Mouse (Mus musculus) cortical plate, adult 2 months (tissue): Measurements from ENCODE around the gene Apoh. TPM values are rescaled to one million over a fixed set of nuclear protein-coding genes. Genes with fewer than 3 reads are reported as not detected.

Experiments used
- H3K27ac ChIP-seq: fragments of 200-500 bp; 2 replicates; pipeline ENCODE4 v1.5.1; 2012; ENCODE audit warnings: low read length, control low read depth, inconsistent platforms; ENCODE audit not compliant: insufficient read depth
- H3K4me1 ChIP-seq: fragments of 200-500 bp; 2 replicates; pipeline ENCODE4 v1.6.1; 2011; ENCODE audit warnings: low read length; ENCODE audit not compliant: control insufficient read depth, insufficient read depth
- H3K4me3 ChIP-seq: fragments of 200-500 bp; 2 replicates; pipeline ENCODE4 v1.5.1; 2011; ENCODE audit warnings: mild to moderate bottlenecking, low read length, control low read depth; ENCODE audit not compliant: insufficient read depth
- CTCF ChIP-seq: fragments of 200-500 bp; IDR thresholded peaks from 2 replicates; pipeline ENCODE4 v1.5.1; 2011; ENCODE audit warnings: mild to moderate bottlenecking, control low read depth, low read length; ENCODE audit not compliant: insufficient read depth; ENCODE audit errors: extremely low read depth
- POLR2A ChIP-seq: fragments of 200-500 bp; IDR thresholded peaks from 2 replicates; pipeline ENCODE4 v1.6.1; 2011; ENCODE audit warnings: mild to moderate bottlenecking, low read length, control low read depth; ENCODE audit not compliant: insufficient read depth; ENCODE audit errors: extremely low read depth
- polyA plus RNA-seq: library from polyadenylated mRNA; depleted of rRNA; stranded (reverse); fragments of >200 nt; gene quantifications from 2 replicates; pipeline ENCODE4 v1.2.3, GENCODE M21; 2012

The Apoh gene
- polyA plus RNA-seq, 1 experiment = 0.73 TPM

GRCm38 (mm10) chr11:108307258-108307657 lies 35.9 kb upstream of the Apoh start:
- no peak overlapping the region for H3K27ac ChIP-seq
- H3K4me3 ChIP-seq = no peak overlapping the region
- TF ChIP-seq CTCF = no peak
- no peak for TF ChIP-seq POLR2A
- H3K4me1 ChIP-seq = peaks cover 3% of the 10 kb centered on the region; the same call in 1 of the 2 replicates

- H3K4me3 ChIP-seq = no peak overlapping the region
- H3K4me1 ChIP-seq = peaks cover 6% of the 10 kb centered on the region
- no peak for TF ChIP-seq CTCF
- no peak for TF ChIP-seq POLR2A
- H3K27ac ChIP-seq = no peak overlapping the region
Observed at GRCm38 (mm10) chr11:108308253-108308652, 34.9 kb upstream of the Apoh start.

GRCm38 (mm10) chr11:108309791-108310190 lies 33.4 kb upstream of the Apoh start:
- TF ChIP-seq CTCF (no peak), POLR2A (no peak)
- H3K4me3 ChIP-seq = no peak overlapping the region
- peaks cover 6% of the 10 kb centered on the region for H3K4me1 ChIP-seq
- no peak overlapping the region for H3K27ac ChIP-seq

GRCm38 (mm10) chr11:108311912-108312311 lies 31.2 kb upstream of the Apoh start:
- peaks cover 3% of the 10 kb centered on the region for H3K4me1 ChIP-seq
- no peak overlapping the region for H3K4me3 ChIP-seq
- no peak overlapping the region for H3K27ac ChIP-seq
- no peak for TF ChIP-seq POLR2A
- no peak for TF ChIP-seq CTCF

DNA sequence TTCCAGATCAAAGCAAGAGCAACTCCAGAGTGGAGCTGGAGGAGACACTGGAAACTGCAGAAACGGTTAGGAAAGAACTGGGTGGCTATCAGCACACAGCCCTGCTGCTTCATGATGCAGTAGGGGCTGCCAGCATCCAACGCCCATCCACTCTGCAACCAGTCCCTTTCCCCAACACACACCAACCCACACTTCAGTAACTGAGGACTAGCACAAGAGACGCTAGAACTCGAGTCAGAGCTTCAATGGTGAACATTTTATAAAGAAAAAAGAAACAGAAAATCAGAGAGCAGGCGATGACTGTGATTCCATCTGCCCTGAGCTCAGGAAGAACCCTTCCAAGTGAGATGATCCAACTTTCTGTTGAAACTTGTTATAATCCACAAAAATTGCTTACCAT lies 30.6 kb upstream of the Apoh start:
- peaks cover 3% of the 10 kb centered on the region for H3K4me1 ChIP-seq
- H3K4me3 ChIP-seq = no peak overlapping the region
- no peak for TF ChIP-seq CTCF
- no peak for TF ChIP-seq POLR2A

GRCm38 (mm10) chr11:108315736-108316135 lies 27.4 kb upstream of the Apoh start:
- no peak for TF ChIP-seq CTCF
- no peak for TF ChIP-seq POLR2A
- no peak overlapping the region for H3K27ac ChIP-seq

More for the DNA sequence above, 30.6 kb upstream of the Apoh start:
- H3K27ac ChIP-seq = no peak overlapping the region

GRCm38 (mm10) chr11:108317878-108318277 lies 25.3 kb upstream of the Apoh start:
- Histone ChIP-seq H3K4me3 (no peak overlapping the region), H3K4me1 (peaks cover 1% of the 10 kb centered on the region; the same call in 1 of the 2 replicates), H3K27ac (no peak overlapping the region)
- TF ChIP-seq POLR2A (no peak), CTCF (no peak)

More at GRCm38 (mm10) chr11:108315736-108316135, 27.4 kb upstream of the Apoh start:
- H3K4me1 ChIP-seq = peaks cover 3% of the 10 kb centered on the region
- no peak overlapping the region for H3K4me3 ChIP-seq

DNA sequence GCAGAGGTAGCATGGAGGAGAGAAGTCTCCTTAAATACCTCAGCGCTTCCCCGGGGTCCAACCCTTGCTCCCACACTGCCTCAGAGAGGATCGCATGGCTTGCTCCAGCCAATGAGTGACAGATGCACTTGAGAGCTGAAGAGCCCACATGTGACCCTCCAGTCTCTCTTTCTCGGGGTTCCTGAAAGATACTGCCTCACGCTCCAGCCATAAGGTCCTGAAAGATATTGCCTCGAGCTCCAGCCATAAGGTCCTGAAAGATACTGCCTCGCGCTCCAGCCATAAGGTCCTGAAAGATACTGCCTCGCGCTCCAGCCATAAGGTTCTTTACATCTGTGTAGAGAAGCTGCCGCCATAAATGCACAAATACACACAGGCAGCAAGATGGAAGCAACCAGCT lies 24.0 kb upstream of the Apoh start:
- Histone ChIP-seq H3K4me1 (no peaks in the 10 kb centered on the region), H3K27ac (no peak overlapping the region), H3K4me3 (no peak overlapping the region)
- TF ChIP-seq POLR2A (no peak), CTCF (no peak)

- Histone ChIP-seq H3K4me1 (no peaks in the 10 kb centered on the region), H3K4me3 (no peak overlapping the region), H3K27ac (no peak overlapping the region)
- no peak for TF ChIP-seq POLR2A
- no peak for TF ChIP-seq CTCF
Observed at GRCm38 (mm10) chr11:108320561-108320960, 22.6 kb upstream of the Apoh start.

DNA sequence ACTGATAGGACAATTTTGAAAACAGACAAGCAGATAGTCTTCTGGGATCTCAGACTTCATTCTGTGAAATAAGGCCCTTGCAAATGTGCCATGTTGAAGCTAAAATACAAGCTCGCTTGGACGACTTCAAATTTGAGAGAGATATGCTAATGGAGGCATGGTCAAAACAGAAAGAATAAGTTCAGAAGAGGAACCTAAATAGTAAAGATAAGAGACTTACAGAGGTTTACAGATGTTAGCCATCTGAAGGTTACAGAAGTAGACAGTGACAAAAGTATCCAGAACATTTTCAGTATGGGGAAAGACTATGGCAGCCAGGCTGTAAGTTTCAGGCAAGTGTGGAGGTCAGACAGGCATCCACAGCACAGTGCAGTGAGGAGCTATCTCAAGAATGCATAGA lies 21.0 kb upstream of the Apoh start:
- H3K4me3 ChIP-seq = no peak overlapping the region

DNA sequence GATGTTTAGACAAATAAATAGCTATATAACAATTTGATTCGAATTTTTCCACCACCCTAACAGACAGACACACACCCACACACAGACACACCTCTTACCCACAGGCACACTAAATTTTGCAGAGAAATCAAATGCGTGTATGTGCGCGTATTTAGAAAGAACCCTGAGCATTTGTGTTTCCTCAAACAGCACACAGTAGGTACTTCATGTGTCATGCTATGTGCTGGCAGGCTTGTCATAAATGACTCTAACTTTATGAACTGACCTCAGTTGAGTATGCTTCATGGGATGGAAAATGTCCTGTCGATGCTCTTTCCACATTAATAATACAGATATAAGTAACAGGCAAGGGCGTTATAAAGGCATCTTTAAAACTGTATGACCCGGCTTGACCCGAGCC lies 17.2 kb upstream of the Apoh start:
- Histone ChIP-seq H3K4me1 (peaks cover 4% of the 10 kb centered on the region; the same call in 1 of the 2 replicates), H3K27ac (no peak overlapping the region), H3K4me3 (no peak overlapping the region)
- no peak for TF ChIP-seq POLR2A
- TF ChIP-seq CTCF = no peak

More for the DNA sequence above, 21.0 kb upstream of the Apoh start:
- no peak overlapping the region for H3K27ac ChIP-seq
- H3K4me1 ChIP-seq = peaks cover 2% of the 10 kb centered on the region; the same call in 1 of the 2 replicates
- TF ChIP-seq POLR2A (no peak), CTCF (no peak)
